ENCODE assay signal across 11 mouse cellular contexts in the genomic region with DNA sequence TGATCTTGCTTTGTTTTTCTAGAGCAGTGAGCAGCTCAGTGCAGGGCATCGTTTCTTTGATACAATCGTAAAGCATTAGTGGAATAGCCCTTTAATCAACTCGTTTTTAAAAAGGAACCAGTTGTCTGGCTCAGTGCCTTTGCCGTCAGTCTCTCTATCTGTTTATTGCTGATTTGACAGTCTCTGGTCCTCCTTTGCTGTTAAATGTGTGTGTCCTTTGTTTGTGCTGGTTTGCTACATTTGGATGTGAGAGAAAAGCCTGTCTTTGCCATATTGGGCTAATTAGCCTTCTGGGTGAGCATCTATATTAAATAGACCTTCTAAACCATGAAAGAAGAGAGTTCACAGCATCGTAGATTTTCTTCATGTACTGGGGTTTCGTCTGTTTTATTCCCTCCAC. TPM values are rescaled to one million over a fixed set of nuclear protein-coding genes. Genes with fewer than 3 reads are reported as not detected.
A peak's percentile ranks its signal among the peaks of the same experiment; 100 is the strongest.
DNase-seq lines count a peak whose midpoint lies in the region; ATAC-seq and TF ChIP-seq lines count a peak whose summit lies in the region.
"Had no signal": no experiment of that assay in that cellular context is flagged by ENCODE, and none has a peak within 500 bp of the region (broad histone marks: within the 10 kb centered on the region; RNA-seq: fewer than 3 reads in every experiment).

No protein-coding gene starts in this region.

- TF ChIP-seq EP300 in MEL (IDR thresholded peaks at IDR 0.05; ENCODE audit: low read depth in 1 of 2, low read length in 2 of 2): no peak
- TF ChIP-seq EP300 in lung, postnatal 0 days (IDR thresholded peaks at IDR 0.05): no peak

- H3K9ac ChIP-seq in embryonic facial prominence, embryonic 13.5 days: no peak overlapping the region
- H3K9ac ChIP-seq in MEL (ENCODE audit: control insufficient read depth, low read depth, low read length, poor library complexity, severe bottlenecking): no peak overlapping the region
- peak overlapping the region; percentile 42 for H3K9ac ChIP-seq in midbrain, embryonic 15.5 days
- no peak overlapping the region for H3K9ac ChIP-seq in lung, postnatal 0 days (replicated peaks; ENCODE audit: low read depth)

- H3K4me2 ChIP-seq in embryonic facial prominence, embryonic 13.5 days: peak overlapping the region; percentile 37
- H3K4me2 ChIP-seq in midbrain, embryonic 15.5 days: peak overlapping the region; percentile 41
- H3K4me2 ChIP-seq in lung, postnatal 0 days (replicated peaks; ENCODE audit: low read depth, low read length): no peak overlapping the region

- ATAC-seq in embryonic facial prominence, embryonic 13.5 days (ENCODE audit: insufficient number of reproducible peaks, insufficient read depth, low FRiP score, low TSS enrichment, low read depth): no peak
- ATAC-seq in midbrain, embryonic 15.5 days (replicated peaks): 0 out of 2 replicates have a peak, but pooled peaks have one; percentile 48
- ATAC-seq in lung, postnatal 0 days: no peak

- H3K27ac ChIP-seq in embryonic facial prominence, embryonic 13.5 days: no peak overlapping the region
- no peak overlapping the region for H3K27ac ChIP-seq in embryonic facial prominence, embryonic 10.5 days (replicated peaks)
- no peak overlapping the region; the same call in 1 of the 2 replicates for H3K27ac ChIP-seq in MEL (ENCODE audit: control insufficient read depth, low read depth, low read length)
- H3K27ac ChIP-seq in hindbrain, embryonic 10.5 days: peak overlapping the region; percentile 73
- H3K27ac ChIP-seq in midbrain, embryonic 15.5 days: peak overlapping the region; percentile 78
- H3K27ac ChIP-seq in lung, postnatal 0 days (ENCODE audit: low read length): no peak overlapping the region

- H3K79me2 ChIP-seq in MEL (ENCODE audit: control insufficient read depth, insufficient read depth, low read length, poor library complexity): peaks cover 11% of the 10 kb centered on the region; the same call in 1 of the 2 replicates

- peaks cover 8% of the 10 kb centered on the region for H3K4me1 ChIP-seq in embryonic facial prominence, embryonic 13.5 days
- H3K4me1 ChIP-seq in embryonic facial prominence, embryonic 10.5 days: peaks cover 8% of the 10 kb centered on the region
- H3K4me1 ChIP-seq in MEL (ENCODE audit: control insufficient read depth in 1 of 2, insufficient read depth in 2 of 2, low read length in 2 of 2): peaks cover 9 to 27% of the 10 kb centered on the region in 2 experiments
- no peaks in the 10 kb centered on the region for H3K4me1 ChIP-seq in hindbrain, embryonic 10.5 days (replicated peaks)
- H3K4me1 ChIP-seq in midbrain, embryonic 15.5 days: peaks cover 12% of the 10 kb centered on the region; the same call in 1 of the 2 replicates
- no peaks in the 10 kb centered on the region for H3K4me1 ChIP-seq in lung, postnatal 0 days (ENCODE audit: insufficient read depth, low read depth, low read length)
- H3K4me1 ChIP-seq in lung, adult 2 months (ENCODE audit: control insufficient read depth, insufficient read depth, low read length): peaks cover 10% of the 10 kb centered on the region

- H3K4me3 ChIP-seq in embryonic facial prominence, embryonic 13.5 days: no peak overlapping the region
- H3K4me3 ChIP-seq in embryonic facial prominence, embryonic 10.5 days: no peak overlapping the region
- H3K4me3 ChIP-seq in MEL (ENCODE audit: control insufficient read depth in 1 of 2, insufficient read depth in 1 of 2, low read depth in 2 of 2, low read length in 2 of 2): no peak overlapping the region
- H3K4me3 ChIP-seq in hindbrain, embryonic 10.5 days: no peak overlapping the region
- peak overlapping the region; percentile 36 for H3K4me3 ChIP-seq in midbrain, embryonic 15.5 days
- no peak overlapping the region for H3K4me3 ChIP-seq in lung, postnatal 0 days (ENCODE audit: low read depth, low read length)
- H3K4me3 ChIP-seq in lung, adult 2 months (replicated peaks; ENCODE audit: extremely low read depth, low read depth, low read length): no peak overlapping the region

- DNase-seq in embryonic facial prominence, embryonic 10.5 days (ENCODE audit: low spot score): no peak
- peak; percentile 37 for DNase-seq in MEL (ENCODE audit: low read depth, low spot score)
- DNase-seq in hindbrain, embryonic 10.5 days (ENCODE audit: low spot score): no peak
- DNase-seq in lung, postnatal 0 days (ENCODE audit: low spot score): no peak
- DNase-seq in lung, adult 2 months: no peak
- DNase-seq in urinary bladder, adult 18-20 months (ENCODE audit: low spot score in 2 of 2): no peak
- DNase-seq: kidney, postnatal 14 days; lung, postnatal 10 days; thymus, postnatal 36 days had no signal

- no peak for TF ChIP-seq CTCF in MEL (IDR thresholded peaks at IDR 0.05 in 2 of 3, conservative IDR thresholded peaks at IDR 0.05 in 1 of 3; ENCODE audit: control insufficient read depth in 1 of 3, insufficient read depth in 1 of 3, low read depth in 2 of 3, low read length in 3 of 3, poor library complexity in 1 of 3, severe bottlenecking in 1 of 3)
- TF ChIP-seq CTCF in lung, postnatal 0 days (IDR thresholded peaks at IDR 0.05): no peak
- no peak for TF ChIP-seq CTCF in lung, adult 2 months (IDR thresholded peaks at IDR 0.05; ENCODE audit: insufficient read depth, low read length)

- 0 out of 4 replicates have a peak, but pooled peaks of 1 of the 2 experiments have one; percentile 23 for TF ChIP-seq POLR2A in MEL (IDR thresholded peaks at IDR 0.05; ENCODE audit: control insufficient read depth in 1 of 2, insufficient read depth in 1 of 2, low read depth in 1 of 2, low read length in 2 of 2, poor library complexity in 1 of 2)
- no peak for TF ChIP-seq POLR2A in lung, adult 2 months (IDR thresholded peaks at IDR 0.05; ENCODE audit: borderline replicate concordance, extremely low read depth, low read depth, low read length)

- no peaks in the 10 kb centered on the region for H3K36me3 ChIP-seq in embryonic facial prominence, embryonic 13.5 days
- H3K36me3 ChIP-seq in embryonic facial prominence, embryonic 10.5 days (replicated peaks): no peaks in the 10 kb centered on the region
- H3K36me3 ChIP-seq in MEL (ENCODE audit: control insufficient read depth in 1 of 2, insufficient read depth in 2 of 2, low read length in 2 of 2): peaks cover 5 to 28% of the 10 kb centered on the region in 2 experiments
- no peaks in the 10 kb centered on the region for H3K36me3 ChIP-seq in hindbrain, embryonic 10.5 days
- no peaks in the 10 kb centered on the region for H3K36me3 ChIP-seq in midbrain, embryonic 15.5 days (replicated peaks)
- no peaks in the 10 kb centered on the region for H3K36me3 ChIP-seq in lung, postnatal 0 days (ENCODE audit: insufficient read depth, low read length)

- H3K27me3 ChIP-seq in embryonic facial prominence, embryonic 13.5 days: no peaks in the 10 kb centered on the region
- H3K27me3 ChIP-seq in embryonic facial prominence, embryonic 10.5 days (replicated peaks; ENCODE audit: low read depth, poor library complexity, severe bottlenecking): no peaks in the 10 kb centered on the region
- H3K27me3 ChIP-seq in MEL (ENCODE audit: control insufficient read depth in 1 of 2, insufficient read depth in 2 of 2, low read length in 2 of 2): no peaks in the 10 kb centered on the region
- H3K27me3 ChIP-seq in hindbrain, embryonic 10.5 days (ENCODE audit: insufficient read depth, poor library complexity, severe bottlenecking): no peaks in the 10 kb centered on the region
- no peaks in the 10 kb centered on the region for H3K27me3 ChIP-seq in midbrain, embryonic 15.5 days (replicated peaks)
- no peaks in the 10 kb centered on the region for H3K27me3 ChIP-seq in lung, postnatal 0 days (replicated peaks; ENCODE audit: insufficient read depth, low read length)

- WGBS in embryonic facial prominence, embryonic 13.5 days: 38% methylated on average over 6 of the region's 6 CpGs
- WGBS in embryonic facial prominence, embryonic 10.5 days: 51% methylated on average over 6 of the region's 6 CpGs
- 61% methylated on average over 6 of the region's 6 CpGs for WGBS in hindbrain, embryonic 10.5 days
- 26% methylated on average over 6 of the region's 6 CpGs for WGBS in midbrain, embryonic 15.5 days
- WGBS in lung, postnatal 0 days: 55% methylated on average over 6 of the region's 6 CpGs
- 55% methylated on average over 6 of the region's 6 CpGs for WGBS in lung, adult 2 months

- no peaks in the 10 kb centered on the region for H3K9me3 ChIP-seq in embryonic facial prominence, embryonic 13.5 days
- H3K9me3 ChIP-seq in embryonic facial prominence, embryonic 10.5 days: no peaks in the 10 kb centered on the region
- H3K9me3 ChIP-seq in MEL (replicated peaks; ENCODE audit: insufficient read depth, low read length): no peaks in the 10 kb centered on the region
- no peaks in the 10 kb centered on the region for H3K9me3 ChIP-seq in hindbrain, embryonic 10.5 days
- no peaks in the 10 kb centered on the region for H3K9me3 ChIP-seq in midbrain, embryonic 15.5 days
- no peaks in the 10 kb centered on the region for H3K9me3 ChIP-seq in lung, postnatal 0 days (ENCODE audit: low read length)

- no peak for TF ChIP-seq RAD21 in MEL (IDR thresholded peaks at IDR 0.05; ENCODE audit: low read depth, low read length)

TF ChIP-seq in MEL, 35 proteins besides CTCF, POLR2A, EP300 and RAD21:
- TF ChIP-seq RCOR1 (IDR thresholded peaks at IDR 0.05; ENCODE audit: low read depth, low read length) (no peak), MAFK (IDR thresholded peaks at IDR 0.05; ENCODE audit: borderline replicate concordance, low read depth, low read length) (peak; percentile 68; the same call in 1 of the 2 replicates), ZNF384 (IDR thresholded peaks at IDR 0.05; ENCODE audit: low read depth, low read length) (no peak)

RNA-seq across cellular contexts. Expression of a gene that starts 50.3 kb away (rescaled TPM):
- polyA plus RNA-seq in embryonic facial prominence, embryonic 13.5 days (2015; fragmentation: Nextera tagmentation; extraction: Ambion mirVana): 6.2 and 6.5 TPM in 2 replicates
- 6.7 and 8.0 TPM in 2 replicates for polyA plus RNA-seq in embryonic facial prominence, embryonic 10.5 days (2016; fragmentation: Nextera tagmentation; extraction: Ambion mirVana)
- total RNA-seq in MEL (2012; rRNA removed): 0.42 and 0.62 TPM in 2 replicates
- polyA plus RNA-seq in MEL (2012; ENCODE audit: insufficient read depth in 1 of 2, insufficient read length in 2 of 2, low read depth in 1 of 2, low replicate concordance in 2 of 2, missing spikeins in 1 of 2): under 1 TPM in 1 of 2 experiments, not detected in 1; 0.15 TPM
- polyA plus RNA-seq in hindbrain, embryonic 10.5 days (2016; fragmentation: Nextera tagmentation; extraction: Ambion mirVana): 5.4 and 6.9 TPM in 2 replicates
- 5.9 TPM in 2 replicates for polyA plus RNA-seq in midbrain, embryonic 15.5 days (2015; fragmentation: Nextera tagmentation; extraction: Ambion mirVana)
- polyA plus RNA-seq in lung, postnatal 0 days (2015; fragmentation: Nextera tagmentation; extraction: Ambion mirVana): 3.1 and 3.2 TPM in 2 replicates
- polyA plus RNA-seq in lung, adult 2 months (2012; rRNA removed): 0.81 and 1.3 TPM in 2 replicates

Comparison
In these comparisons a context has a peak if more than half of its experiments do, and no peak if none do; other contexts are left out.
1. H3K27ac ChIP-seq: peak in hindbrain, embryonic 10.5 days (single experiment) and midbrain, embryonic 15.5 days (single experiment); none in embryonic facial prominence, embryonic 13.5 days (single experiment), embryonic facial prominence, embryonic 10.5 days (single experiment), MEL (single experiment) and lung, postnatal 0 days (single experiment).